Mouse (Mus musculus): ENCODE results near the gene Drg1. TPM values are rescaled to one million over a fixed set of nuclear protein-coding genes. Genes with fewer than 3 reads are reported as not detected.
"Not testable (repeated sequence)": the region's sequence is repeated elsewhere in the genome, so short reads cannot be mapped to it uniquely, and the experiment has no call there.

Drg1 gene
- polyA plus RNA-seq, 1 experiment from 2014 or later = 159 TPM

DNA sequence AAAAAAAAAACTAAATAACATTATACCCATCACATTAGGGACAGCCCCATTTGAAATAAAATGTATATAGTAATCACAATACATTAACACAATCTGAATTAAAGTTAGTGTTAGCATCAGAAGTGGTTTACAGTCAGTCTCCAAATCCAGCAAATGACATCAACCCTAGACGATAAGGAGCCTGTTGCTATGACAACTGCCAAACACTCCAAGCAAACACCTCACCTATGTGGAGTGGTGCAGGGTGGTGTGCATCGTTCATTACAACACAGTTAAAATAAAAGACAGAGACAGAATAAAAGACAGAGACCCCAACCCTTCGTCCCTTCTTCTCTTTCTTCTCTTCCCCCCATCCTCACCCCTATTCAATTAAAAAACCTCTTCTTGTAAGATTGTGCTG lies 102.6 kb downstream of the Drg1 start:
- WGBS = 39% methylated on average over 3 of the region's 3 CpGs
- not testable (repeated sequence) for H3K9ac ChIP-seq; H3K4me3 ChIP-seq; H3K27me3 ChIP-seq (replicated peaks); H3K36me3 ChIP-seq; H3K27ac ChIP-seq (ENCODE audit: poor library complexity, severe bottlenecking); ATAC-seq (ENCODE audit: insufficient number of reproducible peaks, low FRiP score); H3K4me2 ChIP-seq; H3K4me1 ChIP-seq (replicated peaks)
- peaks cover 14% of the 10 kb centered on the region for H3K9me3 ChIP-seq (replicated peaks)

DNA sequence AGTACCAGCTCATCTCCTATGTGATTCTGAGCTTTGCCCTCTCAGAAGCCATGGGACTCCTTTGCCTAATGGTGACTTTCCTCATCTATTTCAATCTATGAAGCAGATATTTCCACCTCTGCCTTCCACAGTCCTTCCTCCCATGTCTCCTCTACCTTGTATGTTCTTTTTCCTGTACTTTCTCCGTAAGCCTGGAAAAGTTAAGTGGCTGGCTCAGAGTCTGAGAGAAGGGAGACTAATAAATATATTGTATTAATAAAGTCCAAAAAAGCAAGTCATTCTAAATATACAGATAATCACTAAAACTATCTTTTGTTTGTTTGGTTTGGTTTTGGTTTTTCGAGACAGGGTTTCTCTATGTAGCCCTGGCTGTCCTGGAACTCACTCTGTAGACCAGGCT lies 103.1 kb downstream of the Drg1 start:
- WGBS = 82% methylated on average over 2 of the region's 2 CpGs
- not testable (repeated sequence) for H3K27me3 ChIP-seq (replicated peaks); H3K4me1 ChIP-seq (replicated peaks); H3K9ac ChIP-seq; H3K4me3 ChIP-seq; H3K4me2 ChIP-seq; H3K36me3 ChIP-seq; ATAC-seq (ENCODE audit: insufficient number of reproducible peaks, low FRiP score); H3K27ac ChIP-seq (ENCODE audit: poor library complexity, severe bottlenecking)
- H3K9me3 ChIP-seq (replicated peaks) = peaks cover 14% of the 10 kb centered on the region

DNA sequence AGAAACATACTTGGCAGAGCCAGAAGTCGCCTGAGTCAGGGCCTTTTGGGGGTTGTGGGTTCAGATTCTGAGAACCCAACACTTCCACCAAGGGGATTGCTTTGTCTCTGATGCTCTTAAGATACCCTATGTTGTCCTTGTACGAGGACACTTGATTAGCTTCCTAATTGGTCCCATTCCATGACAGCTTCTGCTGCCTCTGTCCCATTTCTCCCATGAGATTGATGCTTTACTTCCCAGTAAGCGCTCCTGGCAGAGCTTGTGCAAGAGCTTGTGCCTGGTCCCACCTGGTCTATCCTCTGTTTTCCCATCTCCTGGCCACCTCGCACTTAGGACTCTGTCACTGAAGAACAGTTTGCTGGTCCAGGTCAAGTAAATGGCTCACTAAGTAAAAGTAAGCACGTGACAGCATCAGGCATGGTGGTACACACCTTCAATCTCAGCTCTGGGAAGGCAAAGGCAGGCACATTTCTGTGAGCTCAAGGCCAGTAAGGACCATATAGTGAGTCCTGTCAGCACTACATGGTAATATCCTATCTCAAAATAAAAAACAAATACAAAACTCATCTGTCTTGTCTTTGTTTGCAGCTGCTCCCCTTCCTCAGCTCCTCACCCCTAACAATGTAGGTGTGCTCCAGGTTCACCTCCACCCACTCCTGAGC lies 103.8 kb downstream of the Drg1 start:
- H3K4me1 ChIP-seq (replicated peaks); H3K4me3 ChIP-seq; H3K4me2 ChIP-seq; H3K27ac ChIP-seq (ENCODE audit: poor library complexity, severe bottlenecking); H3K27me3 ChIP-seq (replicated peaks); H3K36me3 ChIP-seq; H3K9ac ChIP-seq: not testable (repeated sequence)
- H3K9me3 ChIP-seq (replicated peaks) = peaks cover 14% of the 10 kb centered on the region
- WGBS = 66% methylated on average over 5 of the region's 5 CpGs
- peak; percentile 35 for ATAC-seq (ENCODE audit: insufficient number of reproducible peaks, low FRiP score)

DNA sequence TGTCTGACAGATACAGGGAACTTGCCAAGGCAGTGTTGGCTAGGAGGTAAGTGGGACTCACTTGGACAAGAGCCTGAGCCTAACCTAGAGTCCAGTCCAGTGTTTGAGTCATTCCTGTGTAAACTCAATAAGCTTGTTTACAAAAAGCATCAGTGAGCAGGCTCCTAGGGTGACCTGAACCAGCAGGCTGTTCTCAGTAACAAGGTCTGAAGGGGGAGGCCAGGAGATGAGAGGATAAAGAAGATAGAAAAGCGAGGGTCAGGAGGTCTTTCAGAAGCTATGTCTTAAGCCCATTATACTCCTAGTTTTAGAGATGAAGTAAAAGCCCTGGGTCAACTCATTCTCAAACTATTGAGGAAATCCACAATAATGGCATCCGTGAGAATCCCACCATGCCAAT lies 104.8 kb downstream of the Drg1 start:
- H3K9me3 ChIP-seq (replicated peaks) = peaks cover 14% of the 10 kb centered on the region
- H3K4me2 ChIP-seq; ATAC-seq (ENCODE audit: insufficient number of reproducible peaks, low FRiP score); H3K27ac ChIP-seq (ENCODE audit: poor library complexity, severe bottlenecking); H3K27me3 ChIP-seq (replicated peaks); H3K36me3 ChIP-seq; H3K4me3 ChIP-seq; H3K4me1 ChIP-seq (replicated peaks); H3K9ac ChIP-seq: not testable (repeated sequence)
- 54% methylated on average over 1 of the region's 2 CpGs for WGBS

DNA sequence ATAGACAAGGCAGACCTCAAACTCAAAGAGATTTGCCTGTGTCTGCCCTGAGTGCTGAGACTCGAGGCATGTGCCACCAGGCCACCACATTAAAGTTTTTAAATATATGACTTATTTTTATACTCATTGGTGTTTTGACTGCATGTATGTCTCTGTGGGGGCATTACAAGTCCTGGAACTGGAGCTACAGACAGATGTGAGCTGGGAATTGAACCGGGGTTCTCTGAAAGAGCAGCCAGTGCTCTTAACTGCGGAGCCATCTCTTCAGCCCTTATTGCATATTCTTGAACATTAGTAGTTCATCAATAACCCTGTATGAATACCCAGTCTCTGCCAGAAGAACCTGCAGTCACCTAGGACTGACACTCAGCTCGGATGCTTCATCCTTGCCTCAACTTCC lies 107.4 kb downstream of the Drg1 start:
- H3K27me3 ChIP-seq (replicated peaks); H3K27ac ChIP-seq (ENCODE audit: poor library complexity, severe bottlenecking); ATAC-seq (ENCODE audit: insufficient number of reproducible peaks, low FRiP score); H3K36me3 ChIP-seq; H3K9ac ChIP-seq; H3K4me3 ChIP-seq; H3K4me1 ChIP-seq (replicated peaks); H3K4me2 ChIP-seq: not testable (repeated sequence)
- peaks cover 15% of the 10 kb centered on the region for H3K9me3 ChIP-seq (replicated peaks)
- 77% methylated on average over 4 of the region's 4 CpGs for WGBS

DNA sequence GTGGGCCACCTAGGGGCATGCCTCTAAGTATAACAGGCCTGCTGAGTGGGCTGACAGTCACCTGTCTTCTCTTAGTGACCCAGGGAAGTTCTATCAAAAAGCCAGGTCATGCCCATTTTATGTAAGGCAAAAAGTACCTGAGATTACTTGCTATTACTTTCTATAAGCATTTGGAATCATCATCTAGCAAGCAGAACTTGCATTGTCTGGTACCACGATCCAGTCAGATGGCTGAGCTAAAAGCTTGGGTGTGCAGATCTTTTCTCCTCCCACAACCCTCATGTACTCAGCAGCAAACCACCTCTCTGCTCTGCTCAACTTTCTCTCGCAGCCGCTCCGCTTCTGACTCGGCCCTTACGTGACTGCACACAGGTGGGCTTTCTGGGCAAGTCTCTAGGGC lies 108.2 kb downstream of the Drg1 start:
- not testable (repeated sequence) for H3K4me3 ChIP-seq; H3K27ac ChIP-seq (ENCODE audit: poor library complexity, severe bottlenecking); H3K4me2 ChIP-seq; H3K4me1 ChIP-seq (replicated peaks); H3K9ac ChIP-seq; H3K27me3 ChIP-seq (replicated peaks); H3K36me3 ChIP-seq; ATAC-seq (ENCODE audit: insufficient number of reproducible peaks, low FRiP score)
- 94% methylated on average over 6 of the region's 6 CpGs for WGBS
- H3K9me3 ChIP-seq (replicated peaks) = peaks cover 18% of the 10 kb centered on the region

DNA sequence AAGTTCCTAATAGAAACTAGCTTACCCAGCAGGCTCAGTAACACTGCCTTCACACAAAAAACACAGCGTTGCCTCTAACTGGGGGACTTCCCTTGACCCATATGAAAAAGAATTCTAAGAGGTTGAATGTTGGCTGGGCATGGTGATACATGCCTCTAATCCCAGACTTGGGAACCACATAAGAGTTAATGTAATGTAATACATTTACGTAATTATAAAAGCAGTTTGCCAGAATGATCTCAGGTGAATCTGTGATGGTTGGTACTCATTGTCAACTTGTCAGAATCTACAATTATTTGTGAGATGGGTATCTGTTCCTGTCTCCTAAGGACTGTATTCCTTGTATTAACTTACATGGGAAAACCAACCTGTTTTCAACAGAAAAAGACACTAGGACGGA lies 109.2 kb downstream of the Drg1 start:
- not testable (repeated sequence) for ATAC-seq (ENCODE audit: insufficient number of reproducible peaks, low FRiP score)

DNA sequence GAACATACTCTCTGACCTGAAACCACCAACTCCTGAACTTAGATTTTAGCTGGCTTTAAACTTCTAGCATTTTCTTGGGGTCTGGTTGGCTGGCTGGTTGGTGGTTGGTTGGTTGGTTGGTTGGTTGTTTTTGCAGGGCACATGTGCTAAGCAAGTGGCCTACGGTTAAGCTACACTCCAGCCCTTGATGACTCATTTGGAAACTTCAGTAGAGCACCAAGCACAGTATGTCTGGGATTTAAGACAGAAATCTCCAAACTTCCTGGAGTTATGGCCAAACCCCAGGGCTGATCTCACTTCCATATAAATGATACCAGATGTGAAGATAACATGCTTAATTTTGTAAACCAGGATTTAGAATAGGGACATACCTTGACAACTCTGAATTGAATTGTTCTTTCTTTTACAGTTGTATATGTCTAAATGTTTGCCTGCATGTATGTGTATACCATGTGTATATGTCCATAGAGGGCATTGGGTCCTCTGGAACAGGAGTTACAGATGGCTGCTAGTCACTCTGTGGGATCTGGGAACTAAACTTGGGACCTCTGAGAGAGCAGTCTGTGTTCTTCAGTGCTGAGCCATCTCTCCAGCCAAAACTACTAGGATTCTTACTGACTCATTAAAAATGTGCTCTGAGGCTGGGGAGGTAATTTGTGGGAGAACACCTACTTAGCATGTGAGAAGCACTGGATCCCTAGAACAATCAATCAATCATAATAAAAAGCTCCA lies 112.4 kb downstream of the Drg1 start:
- H3K9me3 ChIP-seq (replicated peaks) = peaks cover 22% of the 10 kb centered on the region
- peaks cover 16% of the 10 kb centered on the region for H3K36me3 ChIP-seq
- not testable (repeated sequence) for H3K4me1 ChIP-seq (replicated peaks); H3K4me2 ChIP-seq; H3K27ac ChIP-seq (ENCODE audit: poor library complexity, severe bottlenecking); H3K27me3 ChIP-seq (replicated peaks); H3K4me3 ChIP-seq; H3K9ac ChIP-seq
- peak; percentile 65 for ATAC-seq (ENCODE audit: insufficient number of reproducible peaks, low FRiP score)
- WGBS = 65% methylated on average over 1 of the region's 1 CpGs

More for the DNA sequence above, 109.2 kb downstream of the Drg1 start:
- not testable (repeated sequence) for H3K4me3 ChIP-seq; H3K27ac ChIP-seq (ENCODE audit: poor library complexity, severe bottlenecking); H3K4me2 ChIP-seq; H3K4me1 ChIP-seq (replicated peaks); H3K9ac ChIP-seq; H3K27me3 ChIP-seq (replicated peaks); H3K36me3 ChIP-seq
- peaks cover 13% of the 10 kb centered on the region for H3K9me3 ChIP-seq (replicated peaks)
- WGBS = 91% methylated on average over 2 of the region's 3 CpGs

DNA sequence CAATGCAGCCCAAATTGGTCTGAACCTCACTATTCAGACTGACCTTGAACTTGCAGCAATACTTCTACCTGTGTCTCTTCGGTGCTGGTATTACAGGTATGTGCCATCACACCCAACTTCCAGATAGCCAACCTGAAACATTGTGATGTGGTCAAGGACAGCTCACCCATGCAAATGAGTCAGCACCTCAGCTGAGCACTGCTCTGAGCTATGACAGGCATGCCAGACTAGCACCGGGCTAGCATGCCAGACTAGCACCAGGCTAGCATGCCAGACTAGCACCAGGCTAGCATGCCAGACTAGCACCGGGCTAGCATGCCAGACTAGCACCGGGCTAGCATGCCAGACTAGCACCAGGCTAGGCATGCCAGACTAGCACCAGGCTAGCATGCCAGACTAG lies 114.9 kb downstream of the Drg1 start:
- peaks cover 19% of the 10 kb centered on the region for H3K9me3 ChIP-seq (replicated peaks)
- not testable (repeated sequence) for H3K4me1 ChIP-seq (replicated peaks); H3K27me3 ChIP-seq (replicated peaks); H3K4me3 ChIP-seq; H3K9ac ChIP-seq; H3K4me2 ChIP-seq; H3K27ac ChIP-seq (ENCODE audit: poor library complexity, severe bottlenecking)
- peaks cover 13% of the 10 kb centered on the region for H3K36me3 ChIP-seq
- ATAC-seq (ENCODE audit: insufficient number of reproducible peaks, low FRiP score) = peak; percentile 30
- 87% methylated on average over 4 of the region's 4 CpGs for WGBS

DNA sequence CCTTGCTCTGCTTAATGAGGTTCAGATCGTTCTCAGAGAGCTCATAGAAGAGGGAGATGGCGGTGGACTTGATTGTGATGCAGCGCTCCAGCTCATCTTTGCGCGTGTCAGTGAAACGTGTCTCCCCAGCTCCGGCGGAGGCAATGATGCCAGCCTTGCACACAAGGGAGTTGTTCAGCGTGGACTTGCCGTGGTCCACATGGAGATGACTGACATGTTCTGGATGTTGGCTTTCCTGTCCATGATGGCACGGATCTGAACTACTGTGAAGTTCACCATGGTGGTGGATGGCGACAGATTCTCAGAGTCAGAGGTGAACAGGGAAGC lies 115.6 kb downstream of the Drg1 start:
- peaks cover 19% of the 10 kb centered on the region for H3K9me3 ChIP-seq (replicated peaks)
- not testable (repeated sequence) for H3K27me3 ChIP-seq (replicated peaks); H3K4me1 ChIP-seq (replicated peaks); H3K4me3 ChIP-seq; H3K9ac ChIP-seq; H3K4me2 ChIP-seq; H3K27ac ChIP-seq (ENCODE audit: poor library complexity, severe bottlenecking); ATAC-seq (ENCODE audit: insufficient number of reproducible peaks, low FRiP score)
- WGBS = 92% methylated on average over 12 of the region's 12 CpGs
- peaks cover 13% of the 10 kb centered on the region for H3K36me3 ChIP-seq

DNA sequence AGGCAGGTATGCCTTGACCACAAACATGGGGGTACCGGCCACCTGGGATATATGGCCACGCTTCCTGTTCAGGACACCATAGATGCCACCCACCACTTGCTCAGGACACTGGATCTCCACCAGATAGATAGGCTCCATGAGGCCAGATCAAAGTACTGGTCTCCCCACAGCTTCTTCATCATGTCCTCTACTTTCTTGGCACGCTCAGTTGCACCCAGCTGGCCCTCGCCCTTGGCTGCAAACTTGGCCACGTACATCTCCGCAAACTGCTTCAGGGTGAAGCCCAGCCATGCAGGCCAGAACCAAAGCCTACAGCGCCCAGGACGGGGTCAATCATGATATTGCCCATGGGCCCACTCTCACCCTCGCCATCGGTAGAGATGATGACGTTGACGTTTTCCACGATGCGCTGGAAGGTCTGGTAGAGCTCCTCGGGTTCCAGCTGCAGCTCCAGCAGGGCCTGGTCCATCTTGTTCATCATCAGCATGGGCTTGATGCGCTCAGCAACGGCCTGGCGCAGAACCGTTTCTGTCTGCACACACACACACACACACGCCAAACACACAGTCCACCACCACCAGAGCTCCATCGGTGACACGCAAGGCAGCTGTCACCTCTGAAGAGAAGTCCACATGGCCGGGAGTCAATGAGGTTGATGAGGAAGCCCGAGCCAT lies 116.1 kb downstream of the Drg1 start:
- H3K27me3 ChIP-seq (replicated peaks); H3K4me3 ChIP-seq; H3K4me1 ChIP-seq (replicated peaks); H3K4me2 ChIP-seq; ATAC-seq (ENCODE audit: insufficient number of reproducible peaks, low FRiP score); H3K9ac ChIP-seq; H3K27ac ChIP-seq (ENCODE audit: poor library complexity, severe bottlenecking): not testable (repeated sequence)
- WGBS = 92% methylated on average over 24 of the region's 24 CpGs
- H3K36me3 ChIP-seq = peaks cover 13% of the 10 kb centered on the region
- H3K9me3 ChIP-seq (replicated peaks) = peaks cover 19% of the 10 kb centered on the region

Data from heart, embryonic 12.5 days (tissue).